Mouse (Mus musculus) embryonic facial prominence, embryonic 12.5 days (tissue): Measurements from ENCODE around the gene Tm6sf2. TPM values are rescaled to one million over a fixed set of nuclear protein-coding genes. Genes with fewer than 3 reads are reported as not detected.
A peak's percentile ranks its signal among the peaks of the same experiment; 100 is the strongest.

Source experiments
- ATAC-seq: fragments of 200-750 bp; cut with Nextera tagmentation; 2 replicates; pipeline ENCODE4 v1.8.0; 2017; ENCODE audit not compliant: insufficient number of reproducible peaks, insufficient read depth, low FRiP score, low TSS enrichment
- H3K27ac ChIP-seq: fragments of 300-500 bp; sonication (generic); 2 replicates; pipeline ENCODE4 v1.5.1; 2016; ENCODE audit warnings: mild to moderate bottlenecking
- H3K27me3 ChIP-seq: fragments of 300-500 bp; sonication (generic); 2 replicates; pipeline ENCODE4 v1.6.1; 2016; ENCODE audit warnings: mild to moderate bottlenecking, moderate library complexity
- H3K36me3 ChIP-seq: fragments of 300-500 bp; sonication (generic); 2 replicates; pipeline ENCODE4 v1.6.1; 2016; ENCODE audit warnings: mild to moderate bottlenecking
- H3K4me1 ChIP-seq: fragments of 300-500 bp; sonication (generic); 2 replicates; pipeline ENCODE4 v1.6.1; 2016
- H3K4me2 ChIP-seq: fragments of 300-500 bp; sonication (generic); replicated peaks from 2 replicates; pipeline ENCODE4 v1.6.1; 2016; ENCODE audit warnings: mild to moderate bottlenecking, moderate library complexity
- H3K4me3 ChIP-seq: fragments of 300-500 bp; sonication (generic); 2 replicates; pipeline ENCODE4 v1.5.1; 2016; ENCODE audit warnings: mild to moderate bottlenecking
- H3K9ac ChIP-seq: fragments of 300-500 bp; sonication (generic); 2 replicates; pipeline ENCODE4 v1.6.1; 2016; ENCODE audit warnings: mild to moderate bottlenecking, moderate library complexity
- H3K9me3 ChIP-seq: fragments of 300-500 bp; sonication (generic); 2 replicates; pipeline ENCODE4 v1.6.1; 2016; ENCODE audit warnings: mild to moderate bottlenecking, moderate library complexity
- WGBS: fragments of 180-500 bp; shearing (Covaris S2); methylation state at CpG from one replicate; pipeline ENCODE4 v1.1.7; 2016; 5-methylcytosine and 5-hydroxymethylcytosine counted together
- polyA plus RNA-seq: library from polyadenylated mRNA; unstranded; fragments of >200 nt; fragmentation: Nextera tagmentation; extraction: Ambion mirVana; gene quantifications from 2 replicates; pipeline ENCODE4 v1.2.1, GENCODE M21; 2016

Tm6sf2 gene
- polyA plus RNA-seq, 1 experiment from 2014 or later: 0.58 TPM

GRCm38 (mm10) chr8:70099276-70099675 lies 26.6 kb downstream of the Tm6sf2 start:
- Histone ChIP-seq H3K36me3 (no peaks in the 10 kb centered on the region), H3K4me3 (no peak overlapping the region), H3K27me3 (no peaks in the 10 kb centered on the region), H3K9ac (no peak overlapping the region), H3K27ac (no peak overlapping the region), H3K9me3 (peaks cover 3% of the 10 kb centered on the region; the same call in 1 of the 2 replicates), H3K4me2 (no peak overlapping the region), H3K4me1 (no peaks in the 10 kb centered on the region)
- ATAC-seq: no peak
- WGBS: 77% methylated on average over 8 of the region's 8 CpGs

- Histone ChIP-seq H3K4me2 (no peak overlapping the region), H3K4me3 (no peak overlapping the region), H3K4me1 (no peaks in the 10 kb centered on the region), H3K9me3 (peaks cover 3% of the 10 kb centered on the region; the same call in 1 of the 2 replicates), H3K36me3 (no peaks in the 10 kb centered on the region), H3K27ac (no peak overlapping the region), H3K27me3 (no peaks in the 10 kb centered on the region), H3K9ac (no peak overlapping the region)
- no peak for ATAC-seq
- 86% methylated on average over 8 of the region's 8 CpGs for WGBS
Observed at GRCm38 (mm10) chr8:70100241-70100640, 27.5 kb downstream of the Tm6sf2 start.

GRCm38 (mm10) chr8:70104506-70104905 lies 31.8 kb downstream of the Tm6sf2 start:
- Histone ChIP-seq H3K9me3 (0 out of 2 replicates have a peak, but pooled peaks cover 3% of the 10 kb centered on the region), H3K4me1 (no peaks in the 10 kb centered on the region), H3K27ac (no peak overlapping the region), H3K36me3 (no peaks in the 10 kb centered on the region), H3K4me3 (no peak overlapping the region), H3K27me3 (peaks cover 17% of the 10 kb centered on the region), H3K4me2 (no peak overlapping the region), H3K9ac (no peak overlapping the region)
- 23% methylated on average over 6 of the region's 6 CpGs for WGBS
- no peak for ATAC-seq

- WGBS: 80% methylated on average over 7 of the region's 7 CpGs
- Histone ChIP-seq H3K36me3 (no peaks in the 10 kb centered on the region), H3K9me3 (0 out of 2 replicates have a peak, but pooled peaks cover 3% of the 10 kb centered on the region), H3K4me2 (no peak overlapping the region), H3K9ac (no peak overlapping the region), H3K4me3 (no peak overlapping the region), H3K27ac (no peak overlapping the region), H3K4me1 (no peaks in the 10 kb centered on the region), H3K27me3 (peaks cover 21% of the 10 kb centered on the region)
- no peak for ATAC-seq
Observed at GRCm38 (mm10) chr8:70104922-70105321, 32.2 kb downstream of the Tm6sf2 start.

GRCm38 (mm10) chr8:70110451-70110850 lies 37.7 kb downstream of the Tm6sf2 start:
- H3K27ac ChIP-seq: no peak overlapping the region
- no peak overlapping the region for H3K9ac ChIP-seq
- no peak overlapping the region for H3K4me2 ChIP-seq
- no peaks in the 10 kb centered on the region for H3K36me3 ChIP-seq
- no peak for ATAC-seq
- H3K4me3 ChIP-seq: no peak overlapping the region
- WGBS: 80% methylated on average over 2 of the region's 2 CpGs
- peaks cover 6% of the 10 kb centered on the region; the same call in 1 of the 2 replicates for H3K4me1 ChIP-seq
- peaks cover 75% of the 10 kb centered on the region for H3K27me3 ChIP-seq
- H3K9me3 ChIP-seq: 0 out of 2 replicates have a peak, but pooled peaks cover 3% of the 10 kb centered on the region

GRCm38 (mm10) chr8:70111192-70111795 lies 38.6 kb downstream of the Tm6sf2 start:
- ATAC-seq: no peak
- WGBS: 47% methylated on average over 23 of the region's 23 CpGs
- peak overlapping the region; percentile 16 for H3K4me3 ChIP-seq
- no peak overlapping the region for H3K4me2 ChIP-seq
- no peak overlapping the region for H3K9ac ChIP-seq
- H3K9me3 ChIP-seq: 0 out of 2 replicates have a peak, but pooled peaks cover 3% of the 10 kb centered on the region
- peaks cover 84% of the 10 kb centered on the region for H3K27me3 ChIP-seq
- no peak overlapping the region for H3K27ac ChIP-seq
- no peaks in the 10 kb centered on the region for H3K36me3 ChIP-seq
- peaks cover 6% of the 10 kb centered on the region; the same call in 1 of the 2 replicates for H3K4me1 ChIP-seq

- WGBS: 7% methylated on average over 43 of the region's 43 CpGs
- Histone ChIP-seq H3K4me1 (peaks cover 6% of the 10 kb centered on the region; the same call in 1 of the 2 replicates), H3K27me3 (peaks cover 92% of the 10 kb centered on the region), H3K9me3 (0 out of 2 replicates have a peak, but pooled peaks cover 3% of the 10 kb centered on the region), H3K9ac (no peak overlapping the region), H3K4me2 (no peak overlapping the region), H3K36me3 (no peaks in the 10 kb centered on the region), H3K4me3 (no peak overlapping the region), H3K27ac (no peak overlapping the region)
- ATAC-seq: no peak
Observed at GRCm38 (mm10) chr8:70112401-70113016, 39.8 kb downstream of the Tm6sf2 start.

- ATAC-seq: no peak
- WGBS: 20% methylated on average over 6 of the region's 6 CpGs
- H3K4me2 ChIP-seq: no peak overlapping the region
- no peaks in the 10 kb centered on the region for H3K9me3 ChIP-seq
- peaks cover 6% of the 10 kb centered on the region; the same call in 1 of the 2 replicates for H3K4me1 ChIP-seq
- H3K36me3 ChIP-seq: no peaks in the 10 kb centered on the region
- no peak overlapping the region for H3K4me3 ChIP-seq
- peaks cover 99% of the 10 kb centered on the region for H3K27me3 ChIP-seq
- no peak overlapping the region for H3K27ac ChIP-seq
- H3K9ac ChIP-seq: no peak overlapping the region
Observed at GRCm38 (mm10) chr8:70114488-70114887, 41.8 kb downstream of the Tm6sf2 start.

- WGBS: 69% methylated on average over 13 of the region's 13 CpGs
- Histone ChIP-seq H3K27me3 (peaks cover 99% of the 10 kb centered on the region), H3K9ac (no peak overlapping the region), H3K27ac (no peak overlapping the region), H3K36me3 (no peaks in the 10 kb centered on the region), H3K9me3 (no peaks in the 10 kb centered on the region), H3K4me3 (no peak overlapping the region), H3K4me1 (peaks cover 6% of the 10 kb centered on the region; the same call in 1 of the 2 replicates), H3K4me2 (no peak overlapping the region)
- ATAC-seq: no peak
Observed at GRCm38 (mm10) chr8:70114892-70115291, 42.2 kb downstream of the Tm6sf2 start.

GRCm38 (mm10) chr8:70117611-70118010 lies 44.9 kb downstream of the Tm6sf2 start:
- 5% methylated on average over 9 of the region's 9 CpGs for WGBS
- Histone ChIP-seq H3K9me3 (no peaks in the 10 kb centered on the region), H3K4me3 (no peak overlapping the region), H3K4me2 (no peak overlapping the region), H3K36me3 (no peaks in the 10 kb centered on the region), H3K9ac (no peak overlapping the region), H3K4me1 (peaks cover 3% of the 10 kb centered on the region; the same call in 1 of the 2 replicates), H3K27me3 (peaks cover 83% of the 10 kb centered on the region), H3K27ac (no peak overlapping the region)
- ATAC-seq: no peak

- Histone ChIP-seq H3K4me3 (peak overlapping the region; percentile 9; the same call in 1 of the 2 replicates), H3K27me3 (peaks cover 69% of the 10 kb centered on the region), H3K9ac (no peak overlapping the region), H3K4me2 (peak overlapping the region; percentile 49; the same call in 1 of the 2 replicates), H3K36me3 (no peaks in the 10 kb centered on the region), H3K4me1 (peaks cover 3% of the 10 kb centered on the region; the same call in 1 of the 2 replicates), H3K9me3 (no peaks in the 10 kb centered on the region), H3K27ac (0 out of 2 replicates have a peak overlapping the region, but pooled peaks have one; percentile 11)
- no peak for ATAC-seq
- WGBS: 10% methylated on average over 17 of the region's 17 CpGs
Observed at GRCm38 (mm10) chr8:70118726-70119700, 46.3 kb downstream of the Tm6sf2 start.
